Mouse (Mus musculus) ovary, adult 10 weeks (tissue): ENCODE data around the gene Styxl1. TPM values are rescaled to one million over a fixed set of nuclear protein-coding genes. Genes with fewer than 3 reads are reported as not detected.

Source experiments
- polyA plus RNA-seq: library from polyadenylated mRNA; stranded (reverse); fragments of 350-450 nt; fragmentation: Illumina TruSeq; extraction: RNeasy Lipid Tissue Mini Kit (QIAGEN cat#74804); gene quantifications from one replicate; pipeline ENCODE4 v1.2.3, GENCODE M21; 2014

Styxl1 gene
- 2.7 TPM for polyA plus RNA-seq

GRCm38 (mm10) chr5:135777796-135778470 lies at the start of gene Styxl1:
Gene Styxl1, minus strand, starts transcription at chr5:135778385.

GRCm38 (mm10) chr5:135806555-135807262 lies 28.5 kb upstream of the Styxl1 start, which contains the start of gene Srrm3:
Gene Srrm3, plus strand, starts transcription at chr5:135806890.

GRCm38 (mm10) chr5:135778471-135779445 lies 573 bp upstream of the Styxl1 start, which contains the start of gene Mdh2:
Gene Mdh2, plus strand, starts transcription at chr5:135778480.

GRCm38 (mm10) chr5:135743741-135744609 lies 34.2 kb downstream of the Styxl1 start, which contains the start of gene Tmem120a:
Gene Tmem120a, minus strand, starts transcription at chr5:135744448.

Other genes with a start within 250 kb of the Styxl1 start
- 21.8 TPM for gene Hip1, start 233.3 kb downstream of the Styxl1 start, polyA plus RNA-seq
- not detected for gene Ccl26, start 214.8 kb downstream of the Styxl1 start, polyA plus RNA-seq
- gene Ccl24, start 205.3 kb downstream of the Styxl1 start, polyA plus RNA-seq = not detected
- gene Rhbdd2, start 145.8 kb downstream of the Styxl1 start, polyA plus RNA-seq = 9.5 TPM
- 25.7 TPM for gene Por, start 108.4 kb downstream of the Styxl1 start, polyA plus RNA-seq
- 4.5 TPM for gene Tmem120a, start 33.9 kb downstream of the Styxl1 start, polyA plus RNA-seq
- 28.0 TPM for gene Mdh2, start 95 bp upstream of the Styxl1 start, polyA plus RNA-seq
- not detected for gene Srrm3, start 28.5 kb upstream of the Styxl1 start, polyA plus RNA-seq
- 0.57 TPM for gene Hspb1, start 109.5 kb upstream of the Styxl1 start, polyA plus RNA-seq
- 149 TPM for gene Ywhag, start 156.2 kb upstream of the Styxl1 start, polyA plus RNA-seq
- 2.1 TPM for gene Ssc4d, start 196.1 kb upstream of the Styxl1 start, polyA plus RNA-seq
- gene Zp3, start 201.7 kb upstream of the Styxl1 start, polyA plus RNA-seq = 2.6 TPM
- gene Dtx2, start 216.4 kb upstream of the Styxl1 start, polyA plus RNA-seq = 1.2 TPM